Mouse (Mus musculus) neural tube, embryonic 11.5 days (tissue): ENCODE results near the gene Tmem222. TPM values are rescaled to one million over a fixed set of nuclear protein-coding genes. Genes with fewer than 3 reads are reported as not detected.

Experiments
- ATAC-seq: fragments of 200-750 bp; cut with Nextera tagmentation; 2 replicates; pipeline ENCODE4 v1.8.0; 2017; ENCODE audit warnings: moderate number of reproducible peaks, mild to moderate bottlenecking, moderate TSS enrichment, moderate library complexity; ENCODE audit not compliant: insufficient read depth, low FRiP score, low TSS enrichment
- DNase-seq: peaks from one replicate; pipeline ENCODE4 v3.0.0-alpha.2; 2015; ENCODE audit warnings: low spot score
- H3K27ac ChIP-seq: fragments of 300-500 bp; sonication (generic); 2 replicates; pipeline ENCODE4 v1.5.1; 2014; ENCODE audit warnings: low read depth, mild to moderate bottlenecking, low read length
- H3K27me3 ChIP-seq: fragments of 300-500 bp; sonication (generic); 2 replicates; pipeline ENCODE4 v1.6.1; 2014; ENCODE audit warnings: mild to moderate bottlenecking, low read length, mixed read lengths; ENCODE audit not compliant: control insufficient read depth, insufficient read depth
- H3K36me3 ChIP-seq: fragments of 300-500 bp; sonication (generic); 2 replicates; pipeline ENCODE4 v1.6.1; 2014; ENCODE audit warnings: mild to moderate bottlenecking, low read length, moderate library complexity, mixed read lengths; ENCODE audit not compliant: control insufficient read depth, insufficient read depth
- H3K4me1 ChIP-seq: fragments of 300-500 bp; sonication (generic); 2 replicates; pipeline ENCODE4 v1.6.1; 2014; ENCODE audit warnings: low read length, mixed read lengths; ENCODE audit not compliant: control insufficient read depth, insufficient read depth
- H3K4me2 ChIP-seq: fragments of 300-500 bp; sonication (generic); 2 replicates; pipeline ENCODE4 v1.6.1; 2014; ENCODE audit warnings: low read depth, mild to moderate bottlenecking, moderate library complexity
- H3K4me3 ChIP-seq: fragments of 300-500 bp; sonication (generic); 2 replicates; pipeline ENCODE4 v1.5.1; 2014; ENCODE audit warnings: low read depth, low read length
- H3K9ac ChIP-seq: fragments of 300-500 bp; sonication (generic); 2 replicates; pipeline ENCODE4 v1.6.1; 2014; ENCODE audit warnings: mild to moderate bottlenecking, low read length
- H3K9me3 ChIP-seq: fragments of 300-500 bp; sonication (generic); 2 replicates; pipeline ENCODE4 v1.6.1; 2016; ENCODE audit warnings: low read length; ENCODE audit not compliant: control insufficient read depth
- WGBS: fragments of 180-500 bp; shearing (Covaris S2); extraction: QIAGEN DNeasy Blood & Tissue Kit; methylation state at CpG from one replicate; pipeline ENCODE4 v1.1.7; 2014; 5-methylcytosine and 5-hydroxymethylcytosine counted together
- polyA plus RNA-seq: library from polyadenylated mRNA; unstranded; fragments of >200 nt; fragmentation: Nextera tagmentation; extraction: Ambion mirVana; gene quantifications from 2 replicates; pipeline ENCODE4 v1.2.1, GENCODE M21; 2014

Gene Tmem222
- polyA plus RNA-seq, 1 experiment from 2014 or later = 91.0 TPM

DNA sequence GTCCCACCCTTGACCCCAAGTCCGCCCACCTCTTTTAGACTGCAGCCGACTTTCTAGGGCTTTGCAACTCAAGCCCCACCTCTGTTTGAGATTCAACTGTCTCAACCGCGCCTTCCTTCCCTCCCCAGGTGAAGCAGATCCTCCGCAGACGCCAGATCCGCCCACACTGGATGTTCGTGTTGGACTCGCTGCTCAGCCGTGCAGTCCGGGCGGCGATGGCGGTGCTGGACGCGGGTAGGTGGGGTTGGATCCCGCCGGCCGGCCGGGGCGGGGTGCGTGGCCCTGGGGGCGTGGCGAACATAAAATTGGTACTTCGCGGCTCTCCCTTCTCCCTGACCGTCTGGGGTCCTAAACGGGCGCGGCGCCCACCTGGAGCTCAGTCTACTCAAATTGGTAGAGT, 26.4 kb downstream of the Tmem222 start:
- peaks cover 33% of the 10 kb centered on the region for H3K27me3 ChIP-seq

DNA sequence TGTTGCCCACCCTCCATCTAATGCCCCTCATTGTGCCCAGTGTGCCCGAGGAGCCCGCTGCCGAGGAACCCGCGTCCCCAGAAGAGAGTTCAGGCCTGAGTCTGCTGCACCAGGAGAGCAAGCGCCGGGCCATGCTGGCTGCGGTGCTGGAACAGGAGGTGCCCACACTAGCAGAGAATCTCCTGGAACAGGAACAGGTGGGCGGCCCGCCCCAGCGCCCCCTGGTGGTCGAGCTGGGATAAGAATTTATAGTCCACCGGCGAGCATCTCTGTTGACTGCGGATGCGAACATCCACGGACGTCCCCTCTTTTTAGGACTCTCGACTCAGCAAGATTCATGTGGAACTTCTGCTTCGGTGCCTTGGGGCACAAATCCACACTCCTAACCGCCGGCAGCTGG, 27.0 kb downstream of the Tmem222 start:
- Histone ChIP-seq H3K4me1 (no peaks in the 10 kb centered on the region), H3K36me3 (no peaks in the 10 kb centered on the region), H3K27me3 (peaks cover 28% of the 10 kb centered on the region), H3K9me3 (no peaks in the 10 kb centered on the region), H3K9ac (peak overlapping the region; percentile 5; the same call in 1 of the 2 replicates), H3K4me2 (peak overlapping the region; percentile 44), H3K27ac (no peak overlapping the region), H3K4me3 (peak overlapping the region; percentile 12)
- ATAC-seq (no peak), DNase-seq (peak; percentile 78)
- 2% methylated on average over 22 of the region's 22 CpGs for WGBS

More for the DNA sequence above, 26.4 kb downstream of the Tmem222 start:
- Histone ChIP-seq H3K4me1 (no peaks in the 10 kb centered on the region), H3K9me3 (no peaks in the 10 kb centered on the region), H3K27ac (no peak overlapping the region), H3K9ac (no peak overlapping the region; the same call in 1 of the 2 replicates), H3K4me2 (peak overlapping the region; percentile 44), H3K4me3 (peak overlapping the region; percentile 12), H3K36me3 (no peaks in the 10 kb centered on the region)
- under 1% methylated on average over 31 of the region's 31 CpGs for WGBS
- ATAC-seq = no peak
- DNase-seq = peak; percentile 44

DNA sequence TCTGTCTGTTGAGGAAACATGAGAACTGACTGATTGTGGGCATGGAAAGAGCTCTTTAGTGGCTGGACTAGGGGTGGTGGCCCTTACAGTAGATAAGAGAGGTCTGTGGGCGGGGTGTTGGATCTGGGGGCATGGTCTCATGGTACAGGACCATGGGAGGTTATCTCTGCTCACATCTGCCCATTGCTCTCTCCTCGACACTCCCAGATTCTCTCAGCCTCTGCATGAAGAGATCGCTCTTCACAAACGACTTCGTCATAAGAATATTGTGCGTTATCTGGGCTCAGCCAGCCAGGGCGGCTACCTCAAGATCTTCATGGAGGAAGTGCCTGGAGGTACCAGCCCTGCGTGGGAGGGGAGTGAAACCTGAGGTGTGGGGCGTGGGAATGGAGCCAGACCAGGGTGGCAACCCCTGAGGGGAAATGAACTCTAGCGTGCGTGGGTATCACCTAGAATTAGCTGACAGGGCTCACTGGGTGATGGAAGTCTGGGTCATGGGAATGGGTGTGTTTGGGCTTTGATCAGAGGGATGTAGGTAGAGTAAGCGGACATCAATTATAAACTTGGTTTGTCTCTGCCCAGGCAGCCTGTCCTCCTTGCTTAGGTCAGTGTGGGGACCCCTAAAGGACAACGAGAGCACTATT, 29.7 kb downstream of the Tmem222 start:
- H3K9me3 ChIP-seq = no peaks in the 10 kb centered on the region
- no peak for ATAC-seq
- no peak overlapping the region for H3K4me2 ChIP-seq
- H3K36me3 ChIP-seq = no peaks in the 10 kb centered on the region
- no peaks in the 10 kb centered on the region for H3K4me1 ChIP-seq
- peaks cover 26% of the 10 kb centered on the region for H3K27me3 ChIP-seq
- DNase-seq = no peak
- no peak overlapping the region for H3K27ac ChIP-seq
- 81% methylated on average over 13 of the region's 13 CpGs for WGBS
- no peak overlapping the region for H3K9ac ChIP-seq
- H3K4me3 ChIP-seq = no peak overlapping the region

DNA sequence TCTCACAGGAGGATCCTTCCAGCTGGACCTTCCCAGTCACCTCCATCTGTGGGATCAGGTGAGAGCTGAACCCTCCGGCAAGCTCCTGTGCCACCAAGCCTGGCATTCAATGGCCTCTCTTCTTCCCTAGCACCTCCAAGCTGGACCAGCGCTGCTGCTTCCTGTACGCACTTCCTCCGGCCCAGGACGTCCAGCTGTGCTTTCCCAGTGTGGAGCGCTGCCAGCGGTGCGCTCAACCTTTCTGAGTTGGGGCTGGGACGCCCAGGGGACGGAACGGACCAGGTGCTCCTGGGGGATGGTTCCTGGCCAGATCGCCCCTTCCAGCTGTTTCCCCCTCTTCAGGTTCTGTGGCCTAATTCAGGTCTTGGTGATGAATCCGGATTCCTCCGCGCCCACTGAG, 30.5 kb downstream of the Tmem222 start:
- H3K4me2 ChIP-seq = no peak overlapping the region
- H3K27me3 ChIP-seq = peaks cover 29% of the 10 kb centered on the region
- no peaks in the 10 kb centered on the region for H3K9me3 ChIP-seq
- H3K4me3 ChIP-seq = no peak overlapping the region
- H3K4me1 ChIP-seq = no peaks in the 10 kb centered on the region
- no peaks in the 10 kb centered on the region for H3K36me3 ChIP-seq
- ATAC-seq = no peak
- no peak overlapping the region for H3K27ac ChIP-seq
- DNase-seq = no peak
- WGBS = 28% methylated on average over 15 of the region's 15 CpGs
- no peak overlapping the region for H3K9ac ChIP-seq

DNA sequence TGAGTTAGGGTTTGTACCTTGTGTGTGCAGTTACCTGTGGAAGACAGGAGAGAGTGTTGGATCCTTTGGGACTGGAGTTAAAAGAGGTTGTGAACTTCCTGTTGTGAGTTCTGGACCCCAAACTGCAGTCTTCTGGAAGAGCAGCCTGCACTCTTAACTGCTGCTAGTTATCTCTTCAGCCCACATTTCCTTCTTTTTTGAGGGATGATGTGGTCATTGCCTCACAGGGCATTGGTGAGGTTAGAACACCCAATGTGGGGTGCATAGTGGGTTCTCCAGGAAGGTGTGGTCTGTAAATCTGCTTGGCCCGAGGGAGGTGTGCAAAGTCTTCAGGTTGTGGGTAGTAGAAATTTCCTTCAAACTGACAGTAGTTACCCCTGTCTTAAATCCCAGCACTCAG, 33.3 kb downstream of the Tmem222 start:
- no peak for ATAC-seq
- Histone ChIP-seq H3K4me3 (no peak overlapping the region), H3K27me3 (peaks cover 26% of the 10 kb centered on the region), H3K4me1 (peaks cover 6% of the 10 kb centered on the region; the same call in 1 of the 2 replicates), H3K36me3 (no peaks in the 10 kb centered on the region), H3K9ac (no peak overlapping the region), H3K4me2 (no peak overlapping the region), H3K27ac (no peak overlapping the region), H3K9me3 (no peaks in the 10 kb centered on the region)
- 92% methylated on average over 1 of the region's 1 CpGs for WGBS
- DNase-seq = no peak

DNA sequence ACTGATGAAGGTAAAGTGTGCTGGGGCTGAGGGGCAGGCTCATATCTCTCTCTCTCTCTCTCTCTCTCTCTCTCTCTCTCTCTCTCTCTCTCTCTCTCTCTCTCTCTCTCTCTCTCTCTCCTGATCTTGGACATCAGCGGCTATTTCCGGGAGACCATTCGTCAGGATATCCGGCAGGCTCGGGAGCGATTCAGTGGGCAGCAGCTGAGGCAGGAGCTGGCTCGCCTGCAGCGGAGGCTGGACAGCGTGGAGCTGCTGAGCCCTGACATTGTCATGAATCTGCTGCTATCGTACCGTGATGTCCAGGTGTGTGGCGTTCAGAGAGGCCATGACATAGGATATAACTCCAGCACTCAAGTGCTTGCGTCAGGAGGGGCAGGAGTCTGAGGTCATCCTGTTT, 34.1 kb downstream of the Tmem222 start:
- DNase-seq = no peak
- Histone ChIP-seq H3K4me2 (no peak overlapping the region), H3K9me3 (no peaks in the 10 kb centered on the region), H3K4me3 (no peak overlapping the region), H3K27ac (no peak overlapping the region), H3K9ac (no peak overlapping the region), H3K36me3 (no peaks in the 10 kb centered on the region), H3K4me1 (peaks cover 6% of the 10 kb centered on the region; the same call in 1 of the 2 replicates), H3K27me3 (peaks cover 26% of the 10 kb centered on the region)
- 47% methylated on average over 13 of the region's 13 CpGs for WGBS
- no peak for ATAC-seq

DNA sequence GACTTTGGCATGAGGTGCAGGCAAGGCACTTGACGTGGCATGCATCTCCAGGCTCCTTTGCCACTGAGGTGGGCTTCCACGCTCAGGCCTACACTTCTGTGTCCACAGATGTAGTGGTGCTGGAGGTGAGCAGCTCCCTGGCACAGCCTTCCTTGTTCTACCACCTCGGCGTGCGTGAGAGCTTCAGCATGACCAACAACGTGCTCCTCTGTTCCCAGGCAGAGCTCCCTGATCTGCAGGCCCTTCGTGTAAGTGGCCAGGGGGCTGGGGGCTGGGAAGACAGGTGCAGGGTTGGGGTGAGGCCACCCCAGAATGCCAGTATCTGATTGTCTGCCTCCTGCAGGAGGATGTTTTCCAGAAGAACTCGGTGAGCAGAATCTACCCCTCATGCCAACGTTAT, 34.9 kb downstream of the Tmem222 start:
- DNase-seq (no peak), ATAC-seq (no peak)
- H3K4me1 ChIP-seq = peaks cover 6% of the 10 kb centered on the region; the same call in 1 of the 2 replicates
- H3K4me3 ChIP-seq = no peak overlapping the region
- WGBS = 48% methylated on average over 9 of the region's 9 CpGs
- H3K4me2 ChIP-seq = no peak overlapping the region
- peaks cover 26% of the 10 kb centered on the region for H3K27me3 ChIP-seq
- H3K9me3 ChIP-seq = no peaks in the 10 kb centered on the region
- H3K9ac ChIP-seq = no peak overlapping the region
- H3K27ac ChIP-seq = no peak overlapping the region
- H3K36me3 ChIP-seq = no peaks in the 10 kb centered on the region

DNA sequence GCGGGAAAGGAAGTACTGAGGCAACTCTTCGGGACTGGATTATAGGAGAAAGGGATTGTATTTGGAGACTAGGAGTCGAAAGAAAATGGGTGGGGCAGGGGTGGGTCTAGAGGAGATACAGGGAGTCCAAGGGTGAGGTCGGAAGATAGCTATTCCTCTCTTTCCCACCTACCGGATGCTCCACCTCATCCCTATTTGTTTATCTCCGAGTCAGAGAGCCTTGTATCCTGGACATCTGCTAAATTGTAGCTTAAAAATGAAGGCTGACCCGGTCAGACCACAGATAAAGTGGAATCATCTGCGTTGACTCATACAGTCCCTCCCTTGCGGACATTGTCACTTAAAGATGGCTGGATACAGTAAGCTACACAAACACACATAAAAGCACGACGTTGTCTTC, 35.7 kb downstream of the Tmem222 start:
- no peak overlapping the region for H3K9ac ChIP-seq
- no peak overlapping the region for H3K4me3 ChIP-seq
- WGBS = 39% methylated on average over 11 of the region's 11 CpGs
- ATAC-seq = no peak
- no peaks in the 10 kb centered on the region for H3K36me3 ChIP-seq
- H3K27ac ChIP-seq = no peak overlapping the region
- peaks cover 20% of the 10 kb centered on the region for H3K27me3 ChIP-seq
- DNase-seq = no peak
- peaks cover 6% of the 10 kb centered on the region; the same call in 1 of the 2 replicates for H3K4me1 ChIP-seq
- H3K4me2 ChIP-seq = peak overlapping the region; percentile 91; the same call in 1 of the 2 replicates
- H3K9me3 ChIP-seq = no peaks in the 10 kb centered on the region
